Mouse (Mus musculus) lung, postnatal 0 days (tissue): ENCODE measurements around the gene Itga7. TPM values are rescaled to one million over a fixed set of nuclear protein-coding genes. Genes with fewer than 3 reads are reported as not detected.

Experiments used
- ATAC-seq: fragments of 200-750 bp; cut with Nextera tagmentation; 2 replicates; pipeline ENCODE4 v1.8.0; 2017; ENCODE audit warnings: moderate library complexity
- DNase-seq: peaks from one replicate; pipeline ENCODE4 v3.0.0-alpha.2; 2016; ENCODE audit warnings: low spot score
- H3K27ac ChIP-seq: fragments of 300-500 bp; sonication (generic); 2 replicates; pipeline ENCODE4 v1.5.1; 2014; ENCODE audit warnings: antibody characterized with exemption, mild to moderate bottlenecking, low read length, mixed read lengths
- H3K27me3 ChIP-seq: fragments of 300-500 bp; sonication (generic); replicated peaks from 2 replicates; pipeline ENCODE4 v1.6.1; 2014; ENCODE audit warnings: low read length, mixed read lengths; ENCODE audit not compliant: insufficient read depth
- H3K36me3 ChIP-seq: fragments of 300-500 bp; sonication (generic); 2 replicates; pipeline ENCODE4 v1.6.1; 2014; ENCODE audit warnings: low read length, mixed read lengths; ENCODE audit not compliant: insufficient read depth
- H3K4me1 ChIP-seq: fragments of 300-500 bp; sonication (generic); 2 replicates; pipeline ENCODE4 v1.6.1; 2014; ENCODE audit warnings: antibody characterized with exemption, low read depth, low read length, mixed read lengths; ENCODE audit not compliant: insufficient read depth
- H3K4me2 ChIP-seq: fragments of 300-500 bp; sonication (generic); replicated peaks from 2 replicates; pipeline ENCODE4 v1.6.1; 2014; ENCODE audit warnings: low read depth, mild to moderate bottlenecking, low read length, moderate library complexity, mixed read lengths
- H3K4me3 ChIP-seq: fragments of 300-500 bp; sonication (generic); 2 replicates; pipeline ENCODE4 v1.5.1; 2014; ENCODE audit warnings: low read depth, low read length
- H3K9ac ChIP-seq: fragments of 300-500 bp; sonication (generic); replicated peaks from 2 replicates; pipeline ENCODE4 v1.6.1; 2014; ENCODE audit warnings: low read depth, mild to moderate bottlenecking
- H3K9me3 ChIP-seq: fragments of 300-500 bp; sonication (generic); 2 replicates; pipeline ENCODE4 v1.6.1; 2016; ENCODE audit warnings: low read length, mixed read lengths
- CTCF ChIP-seq: IDR thresholded peaks from 2 replicates; pipeline ENCODE4 v1.5.1; 2016; ENCODE audit warnings: antibody characterized with exemption, mild to moderate bottlenecking
- EP300 ChIP-seq: IDR thresholded peaks from 2 replicates; pipeline ENCODE4 v1.6.1; 2016; ENCODE audit warnings: antibody characterized with exemption, mild to moderate bottlenecking, control low read depth
- WGBS: fragments of 180-500 bp; shearing (Covaris S2); extraction: QIAGEN DNeasy Blood & Tissue Kit; methylation state at CpG from one replicate; pipeline ENCODE4 v1.1.7; 2014; 5-methylcytosine and 5-hydroxymethylcytosine counted together
- polyA plus RNA-seq: library from polyadenylated mRNA; unstranded; fragments of >200 nt; fragmentation: Nextera tagmentation; extraction: Ambion mirVana; gene quantifications from 2 replicates; pipeline ENCODE4 v1.2.1, GENCODE M21; 2015

Gene Itga7
- polyA plus RNA-seq, 1 experiment from 2014 or later = 14.6 TPM

GRCm38 (mm10) chr10:128892246-128892645 lies 41.4 kb upstream of the Itga7 start:
- Histone ChIP-seq H3K4me3 (peak overlapping the region; percentile 53), H3K9ac (no peak overlapping the region), H3K36me3 (no peaks in the 10 kb centered on the region; the same call in 1 of the 2 replicates), H3K9me3 (no peaks in the 10 kb centered on the region), H3K27ac (no peak overlapping the region), H3K4me1 (peaks cover 6% of the 10 kb centered on the region; the same call in 1 of the 2 replicates), H3K27me3 (peaks cover 13% of the 10 kb centered on the region), H3K4me2 (peak overlapping the region; percentile 97)
- DNase-seq (no peak), ATAC-seq (no peak)
- TF ChIP-seq CTCF (no peak), EP300 (no peak)
- WGBS = 7% methylated on average over 9 of the region's 9 CpGs

DNA sequence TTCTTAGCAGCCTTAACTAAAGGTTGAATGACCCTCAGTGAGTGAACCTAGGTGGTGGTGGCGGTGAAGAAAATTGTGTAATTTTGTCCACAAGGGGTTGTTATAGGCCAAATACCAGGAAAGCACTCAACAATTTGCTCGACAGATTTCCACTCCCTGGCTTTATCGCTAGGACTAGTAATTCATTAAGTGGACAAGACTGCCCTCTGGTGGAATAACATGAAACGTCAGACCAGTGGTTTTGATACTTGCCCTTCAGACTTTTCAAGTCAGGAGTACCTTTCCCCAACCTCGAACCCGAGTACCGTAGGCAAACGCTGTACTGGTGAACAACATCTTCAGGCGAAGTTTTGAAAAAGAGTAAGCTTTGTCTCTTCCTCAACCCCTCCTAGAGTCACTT lies 38.2 kb upstream of the Itga7 start:
- WGBS = 0% methylated on average over 9 of the region's 9 CpGs
- Histone ChIP-seq H3K27ac (no peak overlapping the region), H3K4me2 (peak overlapping the region; percentile 40), H3K4me1 (peaks cover 5% of the 10 kb centered on the region; the same call in 1 of the 2 replicates), H3K27me3 (peaks cover 13% of the 10 kb centered on the region), H3K9me3 (no peaks in the 10 kb centered on the region), H3K4me3 (no peak overlapping the region), H3K9ac (no peak overlapping the region), H3K36me3 (no peaks in the 10 kb centered on the region; the same call in 1 of the 2 replicates)
- DNase-seq = peak; percentile 93
- TF ChIP-seq CTCF (peak; percentile 83), EP300 (no peak)
- peak; percentile 64 for ATAC-seq

DNA sequence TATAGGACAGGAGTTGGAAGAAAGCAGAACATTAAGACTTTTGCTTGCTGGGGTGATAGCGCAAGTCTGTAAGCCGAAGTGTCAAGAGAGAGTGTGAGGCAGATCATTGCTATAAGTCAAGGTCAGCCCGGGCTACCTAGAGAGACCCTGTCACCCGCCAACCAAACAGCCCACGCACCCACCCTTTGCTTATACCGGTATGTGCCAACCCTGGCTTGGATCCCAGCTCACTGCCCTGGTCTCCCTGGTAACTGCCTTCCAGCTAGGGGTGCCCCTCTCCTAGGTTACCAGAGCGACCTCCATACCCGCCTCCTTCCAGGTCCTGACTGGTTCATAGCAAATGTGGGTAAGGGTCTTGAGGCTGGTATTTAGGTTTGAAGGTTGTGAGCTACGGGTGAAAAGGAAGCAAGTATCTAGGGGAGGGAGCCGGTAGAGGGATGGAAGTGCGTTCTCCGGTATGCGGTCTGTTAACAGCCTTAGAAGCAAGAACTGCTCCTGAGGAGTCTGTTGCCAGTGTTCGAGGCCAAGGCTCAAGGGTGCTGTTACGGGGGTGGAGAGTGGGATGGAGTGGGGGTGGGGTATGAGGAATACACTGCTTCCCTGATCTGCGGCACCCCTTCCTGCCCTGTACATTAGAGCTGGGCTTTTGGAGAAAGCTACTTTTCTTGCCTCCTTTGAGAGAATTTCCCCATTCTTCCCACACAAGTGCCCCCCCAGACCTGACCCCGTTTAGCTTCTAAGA lies 37.5 kb upstream of the Itga7 start:
- DNase-seq (peak; percentile 36), ATAC-seq (peak; percentile 20; the same call in 1 of the 2 replicates)
- no peak for TF ChIP-seq EP300
- no peak overlapping the region for H3K9ac ChIP-seq
- peaks cover 2% of the 10 kb centered on the region; the same call in 1 of the 2 replicates for H3K4me1 ChIP-seq
- WGBS = 6% methylated on average over 17 of the region's 17 CpGs
- peaks cover 13% of the 10 kb centered on the region for H3K27me3 ChIP-seq
- H3K36me3 ChIP-seq = no peaks in the 10 kb centered on the region; the same call in 1 of the 2 replicates
- no peak overlapping the region for H3K27ac ChIP-seq
- no peaks in the 10 kb centered on the region for H3K9me3 ChIP-seq
- H3K4me2 ChIP-seq = peak overlapping the region; percentile 40
- H3K4me3 ChIP-seq = no peak overlapping the region

- WGBS = 19% methylated on average over 1 of the region's 1 CpGs
- Histone ChIP-seq H3K36me3 (no peaks in the 10 kb centered on the region; the same call in 1 of the 2 replicates), H3K27ac (no peak overlapping the region), H3K4me1 (peaks cover 2% of the 10 kb centered on the region; the same call in 1 of the 2 replicates), H3K9ac (no peak overlapping the region), H3K9me3 (no peaks in the 10 kb centered on the region), H3K27me3 (peaks cover 13% of the 10 kb centered on the region), H3K4me3 (no peak overlapping the region), H3K4me2 (no peak overlapping the region)
- ATAC-seq (no peak), DNase-seq (no peak)
- TF ChIP-seq CTCF (no peak), EP300 (no peak)
Measured at GRCm38 (mm10) chr10:128896807-128897206, 36.8 kb upstream of the Itga7 start.

DNA sequence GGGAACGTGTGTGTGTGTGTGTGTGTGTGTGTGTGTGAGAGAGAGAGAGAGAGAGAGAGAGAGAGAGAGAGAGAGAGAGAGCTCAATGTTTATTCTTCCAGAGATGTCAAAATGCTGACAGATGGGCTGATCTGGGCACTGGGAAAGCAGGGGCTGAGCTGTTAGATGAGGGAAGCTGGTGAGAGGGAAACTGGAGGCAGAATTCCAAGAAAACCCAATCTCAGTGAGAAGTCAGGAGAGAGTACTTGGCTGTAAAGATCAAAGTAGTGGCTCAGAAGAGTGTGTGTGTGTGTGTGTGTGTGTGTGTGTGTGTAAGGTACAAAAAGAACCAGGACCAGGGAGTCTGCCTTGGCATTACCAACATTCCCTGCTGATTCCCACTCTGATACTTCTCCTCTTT lies 36.1 kb upstream of the Itga7 start:
- Histone ChIP-seq H3K9ac (no peak overlapping the region), H3K9me3 (no peaks in the 10 kb centered on the region), H3K4me1 (peaks cover 2% of the 10 kb centered on the region; the same call in 1 of the 2 replicates), H3K27ac (no peak overlapping the region), H3K36me3 (no peaks in the 10 kb centered on the region; the same call in 1 of the 2 replicates), H3K4me3 (no peak overlapping the region), H3K4me2 (no peak overlapping the region), H3K27me3 (peaks cover 13% of the 10 kb centered on the region)
- TF ChIP-seq CTCF (no peak), EP300 (no peak)
- ATAC-seq = no peak
- DNase-seq = no peak
- 0% methylated on average over 1 of the region's 1 CpGs for WGBS

- H3K9ac ChIP-seq = no peak overlapping the region
- no peak for ATAC-seq
Measured at GRCm38 (mm10) chr10:128899759-128900490, 33.7 kb upstream of the Itga7 start.

More at GRCm38 (mm10) chr10:128899759-128900490, 33.7 kb upstream of the Itga7 start:
- no peak overlapping the region for H3K4me3 ChIP-seq
- peaks cover 8% of the 10 kb centered on the region; the same call in 1 of the 2 replicates for H3K27me3 ChIP-seq
- no peak for TF ChIP-seq EP300
- TF ChIP-seq CTCF = no peak
- no peak overlapping the region for H3K4me2 ChIP-seq
- peaks cover 2% of the 10 kb centered on the region; the same call in 1 of the 2 replicates for H3K4me1 ChIP-seq
- no peaks in the 10 kb centered on the region; the same call in 1 of the 2 replicates for H3K36me3 ChIP-seq
- H3K27ac ChIP-seq = no peak overlapping the region
- 68% methylated on average over 6 of the region's 6 CpGs for WGBS
- DNase-seq = no peak
- no peaks in the 10 kb centered on the region for H3K9me3 ChIP-seq
